Comparison of ENCODE assay signal across 10 mouse cellular contexts in genomic region chr17:53554088-53554487, GRCm38 (mm10). TPM values are rescaled to one million over a fixed set of nuclear protein-coding genes. Genes with fewer than 3 reads are reported as not detected.
DNase-seq lines count a peak whose midpoint lies in the region; ATAC-seq and TF ChIP-seq lines count a peak whose summit lies in the region.
"Had no signal": no experiment of that assay in that cellular context is flagged by ENCODE, and none has a peak within 500 bp of the region (broad histone marks: within the 10 kb centered on the region; RNA-seq: fewer than 3 reads in every experiment).

No protein-coding gene starts in this region.

- WGBS in lung, postnatal 0 days, result 54% methylated on average over 4 of the region's 4 CpGs

- TF ChIP-seq EP300 in lung, postnatal 0 days (IDR thresholded peaks at IDR 0.05), result no peak

- H3K27ac ChIP-seq in lung, postnatal 0 days (ENCODE audit: low read length), result no peak overlapping the region

- no peaks in the 10 kb centered on the region for H3K36me3 ChIP-seq in lung, postnatal 0 days (ENCODE audit: insufficient read depth, low read length)

- H3K9ac ChIP-seq in lung, postnatal 0 days (replicated peaks; ENCODE audit: low read depth), result no peak overlapping the region

- no peaks in the 10 kb centered on the region for H3K27me3 ChIP-seq in lung, postnatal 0 days (replicated peaks; ENCODE audit: insufficient read depth, low read length)

- no peak overlapping the region for H3K4me3 ChIP-seq in lung, postnatal 0 days (ENCODE audit: low read depth, low read length)

- no peak for ATAC-seq in lung, postnatal 0 days
- ATAC-seq in common myeloid progenitor, adult 5-6 weeks (replicated peaks; ENCODE audit: low read depth, poor library complexity, severe bottlenecking), result peak; percentile 87
- ATAC-seq in neutrophil, adult 5-6 weeks (ENCODE audit: extremely low read depth, insufficient number of reproducible peaks, low FRiP score, poor library complexity, severe bottlenecking), result peak; percentile 41; the same call in 1 of the 2 replicates

- H3K4me1 ChIP-seq in lung, postnatal 0 days (ENCODE audit: insufficient read depth, low read depth, low read length), result no peaks in the 10 kb centered on the region

- no peaks in the 10 kb centered on the region for H3K9me3 ChIP-seq in lung, postnatal 0 days (ENCODE audit: low read length)

- peak; percentile 55 for DNase-seq in adrenal gland, adult 8-10 months
- no peak for DNase-seq in adrenal gland, postnatal 4 days (ENCODE audit: low spot score in 2 of 2)
- no peak for DNase-seq in lung, postnatal 0 days (ENCODE audit: low spot score)
- no peak for DNase-seq in lung, adult 18-20 months
- DNase-seq in gastrocnemius, postnatal 25 days, result no peak
- DNase-seq in kidney, postnatal 10 days, result no peak
- DNase-seq: cerebellum, adult 8-10 months; lung, postnatal 36 days had no signal

- peak; percentile 61 for TF ChIP-seq CTCF in lung, postnatal 0 days (IDR thresholded peaks at IDR 0.05)

- H3K4me2 ChIP-seq in lung, postnatal 0 days (replicated peaks; ENCODE audit: low read depth, low read length), result no peak overlapping the region

RNA-seq across cellular contexts. Expression of gene Kat2b, which starts 12.6 kb away (rescaled TPM):
- 100 to 1,000 TPM in 1 of 4 experiments, 10 to 100 TPM in 3; 77.7 to 105 (median 82.5) TPM for total RNA-seq in adrenal gland, adult 8-10 months (2022)
- 10 to 100 TPM; 68.5 to 76.6 TPM for total RNA-seq in adrenal gland, postnatal 4 days (2021)
- polyA plus RNA-seq in lung, postnatal 0 days (2015; fragmentation: Nextera tagmentation; extraction: Ambion mirVana), result 9.4 and 9.8 TPM in 2 replicates
- 28.9 and 38.0 TPM in 2 replicates for total RNA-seq in common myeloid progenitor, adult 5-6 weeks (2017)
- total RNA-seq in neutrophil, adult 5-6 weeks (2017), result 57.1 and 84.0 TPM in 2 replicates
- total RNA-seq in gastrocnemius, postnatal 25 days (2021), result 10 to 100 TPM; 53.0 to 66.7 TPM

RNA-seq across cellular contexts. Expression of gene Pp2d1, which starts 14.8 kb away (rescaled TPM):
- not detected for total RNA-seq in adrenal gland, adult 8-10 months (2022)
- total RNA-seq in adrenal gland, postnatal 4 days (2021), result not detected
- 0.23 and 0.27 TPM in 2 replicates for polyA plus RNA-seq in lung, postnatal 0 days (2015; fragmentation: Nextera tagmentation; extraction: Ambion mirVana)
- total RNA-seq in common myeloid progenitor, adult 5-6 weeks (2017), result not detected in 2 replicates
- not detected in 2 replicates for total RNA-seq in neutrophil, adult 5-6 weeks (2017)
- not detected for total RNA-seq in gastrocnemius, postnatal 25 days (2021)
